Mouse (Mus musculus): ENCODE data around the gene Polr2l. TPM values are rescaled to one million over a fixed set of nuclear protein-coding genes. Genes with fewer than 3 reads are reported as not detected.

Gene Polr2l
- polyA plus RNA-seq, 1 experiment from 2014 or later = 50.5 TPM

- WGBS = 74% methylated on average over 12 of the region's 12 CpGs
- Histone ChIP-seq H3K27me3 (replicated peaks; ENCODE audit: insufficient read depth, low read length) (no peaks in the 10 kb centered on the region), H3K4me1 (ENCODE audit: insufficient read depth, low read depth, low read length) (no peaks in the 10 kb centered on the region), H3K9me3 (ENCODE audit: low read length) (no peaks in the 10 kb centered on the region), H3K4me3 (ENCODE audit: low read depth, low read length) (no peak overlapping the region), H3K9ac (replicated peaks; ENCODE audit: low read depth) (no peak overlapping the region), H3K27ac (ENCODE audit: low read length) (no peak overlapping the region), H3K4me2 (replicated peaks; ENCODE audit: low read depth, low read length) (no peak overlapping the region), H3K36me3 (ENCODE audit: insufficient read depth, low read length) (no peaks in the 10 kb centered on the region; the same call in 1 of the 2 replicates)
- DNase-seq (ENCODE audit: low spot score) = no peak
- no peak for TF ChIP-seq EP300 (IDR thresholded peaks at IDR 0.05)
- TF ChIP-seq CTCF (IDR thresholded peaks at IDR 0.05) = no peak
- no peak for ATAC-seq
Observed at GRCm38 (mm10) chr7:141426948-141427730, 47.8 kb downstream of the Polr2l start.

GRCm38 (mm10) chr7:141423811-141424210 lies 51.1 kb downstream of the Polr2l start:
- no peak overlapping the region for H3K4me3 ChIP-seq (ENCODE audit: low read depth, low read length)
- no peak overlapping the region for H3K27ac ChIP-seq (ENCODE audit: low read length)
- no peak overlapping the region for H3K9ac ChIP-seq (replicated peaks; ENCODE audit: low read depth)
- no peak overlapping the region for H3K4me2 ChIP-seq (replicated peaks; ENCODE audit: low read depth, low read length)
- ATAC-seq = no peak
- DNase-seq (ENCODE audit: low spot score) = no peak
- H3K9me3 ChIP-seq (ENCODE audit: low read length) = no peaks in the 10 kb centered on the region
- H3K4me1 ChIP-seq (ENCODE audit: insufficient read depth, low read depth, low read length) = no peaks in the 10 kb centered on the region
- TF ChIP-seq CTCF (IDR thresholded peaks at IDR 0.05) (no peak), EP300 (IDR thresholded peaks at IDR 0.05) (no peak)
- 67% methylated on average over 4 of the region's 4 CpGs for WGBS
- no peaks in the 10 kb centered on the region for H3K36me3 ChIP-seq (ENCODE audit: insufficient read depth, low read length)
- H3K27me3 ChIP-seq (replicated peaks; ENCODE audit: insufficient read depth, low read length) = no peaks in the 10 kb centered on the region

Other genes starting within 250 kb of the Polr2l start
- gene Phrf1, start 246.3 kb downstream of the Polr2l start, polyA plus RNA-seq (2015; fragmentation: Nextera tagmentation; extraction: Ambion mirVana) = 26.6 and 32.0 TPM in 2 replicates
- gene Irf7, start 208.7 kb downstream of the Polr2l start, polyA plus RNA-seq (2015; fragmentation: Nextera tagmentation; extraction: Ambion mirVana) = 12.6 and 15.8 TPM in 2 replicates
- gene Cdhr5, start 198.3 kb downstream of the Polr2l start, polyA plus RNA-seq (2015; fragmentation: Nextera tagmentation; extraction: Ambion mirVana) = not detected in 2 replicates
- gene Sct, start 196.0 kb downstream of the Polr2l start, polyA plus RNA-seq (2015; fragmentation: Nextera tagmentation; extraction: Ambion mirVana) = 1.0 and 1.3 TPM in 2 replicates
- 0.12 and 0.17 TPM in 2 replicates for gene Drd4, start 183.1 kb downstream of the Polr2l start, polyA plus RNA-seq (2015; fragmentation: Nextera tagmentation; extraction: Ambion mirVana)
- gene Deaf1, start 147.4 kb downstream of the Polr2l start, polyA plus RNA-seq (2015; fragmentation: Nextera tagmentation; extraction: Ambion mirVana) = 35.7 and 40.8 TPM in 2 replicates
- gene Tmem80, start 147.4 kb downstream of the Polr2l start, polyA plus RNA-seq (2015; fragmentation: Nextera tagmentation; extraction: Ambion mirVana) = 34.7 and 44.1 TPM in 2 replicates
- 67.6 and 73.1 TPM in 2 replicates for gene Eps8l2, start 136.3 kb downstream of the Polr2l start, polyA plus RNA-seq (2015; fragmentation: Nextera tagmentation; extraction: Ambion mirVana)
- gene Taldo1, start 82.9 kb downstream of the Polr2l start, polyA plus RNA-seq (2015; fragmentation: Nextera tagmentation; extraction: Ambion mirVana) = 260 and 276 TPM in 2 replicates
- 49.8 and 52.3 TPM in 2 replicates for gene Gatd1, start 61.0 kb downstream of the Polr2l start, polyA plus RNA-seq (2015; fragmentation: Nextera tagmentation; extraction: Ambion mirVana)
- gene Cend1, start 45.6 kb downstream of the Polr2l start, polyA plus RNA-seq (2015; fragmentation: Nextera tagmentation; extraction: Ambion mirVana) = 0.25 TPM in 2 replicates
- gene Slc25a22, start 37.2 kb downstream of the Polr2l start, polyA plus RNA-seq (2015; fragmentation: Nextera tagmentation; extraction: Ambion mirVana) = 9.8 and 12.3 TPM in 2 replicates
- gene Pidd1, start 31.1 kb downstream of the Polr2l start, polyA plus RNA-seq (2015; fragmentation: Nextera tagmentation; extraction: Ambion mirVana) = 1.7 and 1.8 TPM in 2 replicates
- gene Rplp2, start 27.8 kb downstream of the Polr2l start, polyA plus RNA-seq (2015; fragmentation: Nextera tagmentation; extraction: Ambion mirVana) = 878 and 910 TPM in 2 replicates
- gene Pnpla2, start 19.9 kb downstream of the Polr2l start, polyA plus RNA-seq (2015; fragmentation: Nextera tagmentation; extraction: Ambion mirVana) = 96.0 and 116 TPM in 2 replicates
- 74.9 and 82.0 TPM in 2 replicates for gene Cracr2b, start 14.0 kb downstream of the Polr2l start, polyA plus RNA-seq (2015; fragmentation: Nextera tagmentation; extraction: Ambion mirVana)
- 45.1 and 49.6 TPM in 2 replicates for gene Cd151, start 7.7 kb downstream of the Polr2l start, polyA plus RNA-seq (2015; fragmentation: Nextera tagmentation; extraction: Ambion mirVana)
- gene Tspan4, start 108 bp upstream of the Polr2l start, polyA plus RNA-seq (2015; fragmentation: Nextera tagmentation; extraction: Ambion mirVana) = 100 and 107 TPM in 2 replicates
- gene Chid1, start 64.7 kb upstream of the Polr2l start, polyA plus RNA-seq (2015; fragmentation: Nextera tagmentation; extraction: Ambion mirVana) = 15.6 and 20.2 TPM in 2 replicates
- gene Ap2a2, start 87.0 kb upstream of the Polr2l start, polyA plus RNA-seq (2015; fragmentation: Nextera tagmentation; extraction: Ambion mirVana) = 42.6 and 45.5 TPM in 2 replicates
- gene Muc6, start 180.2 kb upstream of the Polr2l start, polyA plus RNA-seq (2015; fragmentation: Nextera tagmentation; extraction: Ambion mirVana) = 0.07 TPM in 2 replicates
- gene Muc2, start 215.2 kb upstream of the Polr2l start, polyA plus RNA-seq (2015; fragmentation: Nextera tagmentation; extraction: Ambion mirVana) = 0.26 and 0.36 TPM in 2 replicates